Mouse (Mus musculus) lung, postnatal 10 days (tissue): ENCODE measurements around the gene Olfr1440.

Experiments used
- DNase-seq: peaks from one replicate; pipeline ENCODE4 v3.0.0; 2021

Olfr1440 gene

DNA sequence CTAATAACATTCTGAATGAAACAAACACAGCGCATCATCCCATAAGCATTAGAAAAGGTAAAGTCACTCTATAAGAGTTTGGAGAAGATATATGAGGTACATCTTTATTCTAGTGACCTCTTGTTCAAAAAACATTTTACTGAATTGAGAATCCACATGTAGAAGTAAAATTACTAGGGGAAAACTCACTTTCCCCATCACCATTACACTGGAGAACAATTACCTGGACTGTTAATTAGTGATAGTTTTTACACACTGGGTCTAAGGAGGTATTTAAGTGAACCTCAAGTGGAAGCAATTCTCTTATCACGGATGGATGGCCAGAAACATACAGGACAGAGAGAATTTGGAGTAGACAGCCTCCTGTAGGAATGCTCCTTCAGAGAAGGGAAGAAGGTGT is at the start of gene Olfr1440:
Gene Olfr1440 (plus strand): TSS at position 301 of the 400 bp plus-strand sequence.
- DNase-seq: no peak

DNA sequence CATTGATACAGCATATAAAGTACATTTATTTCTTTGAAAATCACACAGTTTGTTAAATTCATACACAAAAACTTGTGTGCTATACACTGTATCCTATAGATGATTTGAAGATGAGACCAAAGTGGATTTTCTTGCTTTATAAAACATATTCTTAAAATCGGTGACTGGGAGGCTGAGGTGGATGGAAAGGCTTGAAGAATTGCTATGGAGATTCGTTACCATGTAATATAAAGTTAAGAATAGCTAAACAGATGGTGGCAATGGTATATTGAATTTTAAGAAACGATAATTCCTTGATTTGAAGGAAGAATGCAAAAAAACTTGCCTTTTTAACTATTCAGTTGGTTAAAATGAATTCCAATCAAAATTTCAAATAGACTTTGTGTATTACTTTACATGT is 14.1 kb upstream of the Olfr1440 start:
- no peak for DNase-seq

DNA sequence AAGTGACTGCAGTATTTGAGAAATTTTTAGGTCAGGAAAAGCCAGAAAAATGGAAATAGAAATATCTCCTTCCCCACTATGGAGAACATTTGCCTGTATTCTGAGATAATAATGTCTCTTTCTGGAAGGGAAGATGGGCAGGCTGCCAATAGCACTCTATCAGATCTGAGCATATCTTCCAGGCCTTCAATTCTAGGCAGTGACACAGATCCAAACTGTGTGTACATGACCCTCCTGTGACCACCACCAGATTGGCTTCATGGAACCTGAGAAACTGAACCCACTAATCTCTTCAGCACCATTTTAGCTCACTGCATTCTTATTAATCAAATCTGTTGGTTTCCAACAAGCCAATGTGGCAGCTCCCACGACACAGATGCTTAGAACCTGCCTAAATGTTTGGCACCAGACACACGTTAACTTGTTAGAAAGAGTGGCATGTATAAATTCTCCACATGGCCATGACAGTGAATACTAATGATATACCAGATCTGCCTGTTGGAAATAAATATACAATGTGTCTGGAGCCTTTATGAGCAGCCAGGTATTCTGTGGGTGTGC is 12.5 kb upstream of the Olfr1440 start:
- no peak for DNase-seq

DNA sequence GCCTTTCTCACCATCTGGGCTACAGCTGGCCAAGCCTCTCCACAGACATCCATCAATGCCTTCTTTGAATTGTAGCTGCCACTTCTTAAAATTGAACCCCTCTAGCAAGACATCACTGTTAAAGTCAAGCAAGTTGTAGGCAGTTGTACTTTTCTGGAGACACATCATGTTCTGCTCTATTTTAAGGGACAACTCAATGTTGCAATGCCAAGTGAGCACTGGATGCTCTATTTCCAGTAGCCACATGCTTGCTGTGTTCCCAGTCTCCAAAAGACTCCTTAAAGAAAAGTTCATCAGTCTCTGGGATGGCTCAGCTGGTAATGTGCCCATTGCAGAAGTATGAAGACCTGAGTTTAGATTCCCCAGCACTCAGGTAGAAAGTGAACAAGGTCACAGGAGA is 26.7 kb downstream of the Olfr1440 start:
- DNase-seq: no peak

DNA sequence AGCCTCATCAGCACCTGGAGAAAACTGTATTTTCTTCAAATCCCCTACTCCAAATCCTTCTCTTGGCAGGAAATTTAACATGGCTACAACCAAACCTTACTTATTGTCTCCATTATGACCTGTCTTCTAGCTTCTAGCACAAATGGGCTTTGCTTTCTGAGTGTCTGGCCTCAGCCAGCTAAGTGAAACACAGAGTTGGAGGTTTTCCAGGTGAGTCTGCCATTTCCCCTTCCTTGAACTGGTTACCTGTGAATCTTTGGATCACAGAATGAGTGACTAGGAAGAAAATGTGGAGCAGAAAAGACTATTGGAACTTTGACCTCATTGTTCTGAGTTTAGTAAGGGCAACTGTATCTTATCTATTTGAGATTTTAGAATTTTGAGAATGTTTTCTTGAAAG is 30.3 kb downstream of the Olfr1440 start, which contains the start of gene Olfr1441:
Gene Olfr1441 (plus strand): TSS at position 73 of the 400 bp plus-strand sequence.
- no peak for DNase-seq

DNA sequence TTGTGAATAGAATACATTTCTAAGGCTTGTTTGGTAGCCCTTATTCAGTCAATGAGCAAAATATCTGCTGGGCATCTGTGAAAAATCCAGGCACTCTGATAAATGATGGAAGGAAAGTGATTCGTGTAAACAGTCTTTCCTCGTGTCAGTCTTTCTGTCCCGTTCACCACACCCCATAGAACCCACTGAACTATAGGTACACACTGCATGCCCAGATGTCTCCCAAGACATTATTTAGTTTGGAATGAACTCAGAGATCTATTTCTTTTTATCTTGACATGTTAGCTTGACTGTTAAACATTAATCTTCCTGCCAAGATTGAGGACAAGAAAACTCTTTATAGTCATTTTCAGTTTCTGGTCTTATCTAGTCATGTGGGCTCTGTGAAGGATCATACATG is 31.2 kb downstream of the Olfr1440 start:
- no peak for DNase-seq

DNA sequence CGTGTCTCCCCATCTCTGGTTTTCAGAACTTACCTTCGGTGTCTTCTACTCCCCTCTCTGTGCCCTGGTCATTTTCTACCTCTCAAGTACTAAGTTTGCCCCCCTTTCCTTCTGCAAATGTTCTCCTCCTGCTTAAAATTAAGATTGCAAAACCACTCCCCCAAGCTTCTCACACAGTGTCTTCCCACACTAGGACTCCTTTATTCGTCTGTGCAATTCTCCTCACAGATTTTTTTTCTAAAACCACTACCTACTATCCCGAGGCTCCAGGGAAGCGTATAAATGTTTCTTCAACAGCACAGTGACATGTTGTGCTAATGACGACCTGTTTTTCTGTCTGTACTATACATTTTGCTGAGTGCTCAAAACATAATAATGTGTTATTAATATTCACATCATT is 33.5 kb downstream of the Olfr1440 start:
- DNase-seq: no peak

DNA sequence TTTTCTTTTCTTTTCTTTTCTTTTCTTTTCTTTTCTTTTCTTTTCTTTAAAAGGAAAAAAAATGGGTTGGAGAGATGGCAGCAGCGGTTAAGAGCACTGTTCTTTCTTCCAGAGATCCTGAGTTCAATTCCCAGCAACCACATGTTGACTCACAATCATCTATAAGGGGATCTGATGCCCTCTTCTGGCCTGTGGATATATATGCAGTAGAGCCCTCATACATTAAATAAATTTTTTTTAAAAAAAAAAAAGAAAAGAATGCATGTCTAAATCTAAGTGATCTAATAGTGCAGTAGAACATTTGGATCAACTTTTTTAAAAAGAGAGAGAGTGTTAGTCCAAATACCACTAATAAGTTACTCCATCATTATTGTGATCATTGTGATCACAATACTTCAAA is 34.6 kb downstream of the Olfr1440 start:
- DNase-seq: no peak

DNA sequence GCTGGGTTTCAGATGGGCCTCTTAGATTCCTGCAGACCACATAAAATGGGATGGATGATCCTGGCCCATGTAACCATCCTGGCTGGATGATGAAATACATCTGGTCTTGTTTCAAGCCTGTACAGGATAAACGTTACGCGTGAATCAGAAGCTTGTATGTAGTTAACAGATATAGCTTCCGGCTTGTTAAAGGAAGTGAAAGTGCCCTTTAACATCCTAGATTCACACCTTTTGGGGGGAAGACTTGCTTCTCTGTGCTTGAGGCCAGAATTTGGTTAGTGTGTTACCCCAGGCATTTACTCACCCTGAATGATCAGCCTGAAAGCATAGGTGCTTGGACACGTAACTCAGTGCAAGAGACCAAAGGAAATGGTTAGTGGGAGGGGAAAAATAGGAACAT is 40.0 kb downstream of the Olfr1440 start:
- no peak for DNase-seq

DNA sequence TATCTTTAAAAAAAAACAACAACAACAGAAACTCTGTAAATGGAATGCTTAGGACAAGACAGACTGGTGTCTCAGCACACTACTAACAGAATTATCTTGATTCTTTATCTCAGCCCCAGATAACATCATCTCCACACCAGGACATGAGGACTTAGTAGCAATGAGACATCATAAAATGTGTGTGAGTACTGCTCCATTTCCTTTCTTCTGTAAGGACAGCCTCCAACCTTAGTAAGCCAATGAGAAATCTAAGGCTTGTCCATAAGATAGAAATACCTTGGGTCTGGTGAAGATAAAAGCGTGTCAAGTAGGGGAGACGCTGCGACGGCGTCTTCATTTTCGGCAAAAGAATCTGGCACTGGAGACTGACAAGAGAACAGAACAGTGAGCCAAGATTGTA is 40.5 kb downstream of the Olfr1440 start, which contains the start of gene Pfpl:
Gene Pfpl (plus strand): TSS at position 301 of the 400 bp plus-strand sequence.
- no peak for DNase-seq

DNA sequence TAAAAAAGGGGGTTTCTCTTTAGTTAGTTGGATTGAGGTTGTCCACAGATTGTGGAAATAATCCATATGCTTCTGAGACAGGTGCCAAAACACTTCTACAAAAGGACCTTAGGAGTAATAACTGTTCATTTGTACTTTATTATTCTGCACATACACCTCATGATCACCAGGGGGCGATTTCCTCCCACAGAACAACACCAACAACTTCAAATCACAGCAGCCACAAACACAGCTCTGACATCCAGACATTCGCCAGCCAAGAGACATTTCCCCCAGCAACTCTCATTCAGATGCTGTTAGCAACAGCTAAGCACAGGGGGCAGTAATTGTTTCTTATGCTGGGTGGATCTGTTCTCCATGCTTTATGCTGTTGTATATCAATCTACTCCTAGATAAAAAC is 46.0 kb downstream of the Olfr1440 start:
- DNase-seq: peak; percentile 74

DNA sequence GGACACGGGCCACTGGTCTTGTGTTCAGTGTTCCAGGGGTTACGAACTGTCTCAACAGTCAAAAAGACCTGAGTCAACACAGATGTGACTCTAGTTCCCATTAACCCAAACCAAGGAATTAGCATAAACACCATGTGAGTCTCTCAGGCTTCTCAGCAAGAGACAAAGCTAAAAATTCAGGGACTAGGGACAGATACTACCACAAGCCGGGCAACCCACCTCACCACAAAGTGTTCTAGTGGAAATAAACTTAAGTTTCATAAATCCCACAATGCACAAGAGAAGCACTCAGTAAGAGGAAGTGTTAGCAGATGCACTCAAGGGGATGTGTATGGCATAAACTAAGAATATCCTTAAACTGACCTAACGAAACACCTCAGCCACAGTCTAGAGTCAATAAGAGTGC is 47.9 kb downstream of the Olfr1440 start:
- DNase-seq: no peak

DNA sequence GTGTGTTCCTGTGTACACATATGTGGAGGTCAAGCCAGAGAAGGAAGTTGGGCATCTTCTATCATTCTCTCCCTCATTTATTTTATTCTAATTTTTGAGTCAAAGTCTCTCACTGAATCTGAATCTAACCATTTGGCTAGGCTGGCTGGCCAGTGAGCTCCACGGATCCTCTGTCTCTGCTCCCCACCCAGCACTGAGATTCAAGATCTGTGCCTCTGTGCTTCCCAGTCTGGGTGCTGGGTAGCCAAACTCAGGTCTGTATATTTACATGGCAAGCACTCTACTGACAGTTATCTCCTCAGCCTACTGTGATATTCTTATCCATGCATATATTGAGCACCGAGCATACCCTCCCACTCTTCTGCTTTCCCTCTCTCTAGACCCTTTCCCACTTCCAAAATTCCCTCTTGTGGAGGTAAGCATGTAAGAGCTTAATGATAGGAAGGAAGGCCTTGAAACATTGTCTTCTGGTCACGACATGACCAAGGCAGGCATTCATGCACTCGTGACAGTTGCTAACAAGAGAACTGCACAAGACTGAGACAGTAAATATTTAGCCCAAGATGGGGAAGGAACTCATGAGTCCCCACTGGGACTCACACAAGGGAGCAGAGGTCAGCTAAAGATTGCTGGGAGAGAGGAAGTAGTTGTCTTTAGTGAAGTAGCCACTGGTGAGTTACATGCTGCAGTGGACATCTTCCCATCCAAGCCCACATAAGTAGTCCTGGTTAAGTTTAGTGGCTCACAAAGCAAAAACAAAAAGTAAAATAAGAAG is 48.9 kb downstream of the Olfr1440 start:
- DNase-seq: no peak

DNA sequence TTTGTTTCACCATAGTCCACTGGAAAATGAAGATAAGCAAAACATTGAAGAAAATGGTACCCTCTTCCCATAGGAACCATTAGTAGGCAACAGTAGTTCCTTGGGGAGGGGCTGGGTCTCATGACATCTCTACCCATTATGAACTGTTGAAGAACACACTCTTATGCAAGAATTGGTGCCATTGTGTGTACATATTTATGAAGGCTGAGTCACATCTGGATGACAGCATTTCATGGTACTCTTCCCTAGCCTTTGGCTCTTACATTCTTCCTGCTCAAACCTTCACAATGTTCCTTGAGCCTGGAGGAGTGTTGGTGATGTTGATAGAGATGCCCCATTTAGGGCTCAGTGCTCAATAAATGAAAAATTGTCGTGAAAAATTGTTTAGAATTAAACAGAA is 52.5 kb downstream of the Olfr1440 start:
- no peak for DNase-seq

DNA sequence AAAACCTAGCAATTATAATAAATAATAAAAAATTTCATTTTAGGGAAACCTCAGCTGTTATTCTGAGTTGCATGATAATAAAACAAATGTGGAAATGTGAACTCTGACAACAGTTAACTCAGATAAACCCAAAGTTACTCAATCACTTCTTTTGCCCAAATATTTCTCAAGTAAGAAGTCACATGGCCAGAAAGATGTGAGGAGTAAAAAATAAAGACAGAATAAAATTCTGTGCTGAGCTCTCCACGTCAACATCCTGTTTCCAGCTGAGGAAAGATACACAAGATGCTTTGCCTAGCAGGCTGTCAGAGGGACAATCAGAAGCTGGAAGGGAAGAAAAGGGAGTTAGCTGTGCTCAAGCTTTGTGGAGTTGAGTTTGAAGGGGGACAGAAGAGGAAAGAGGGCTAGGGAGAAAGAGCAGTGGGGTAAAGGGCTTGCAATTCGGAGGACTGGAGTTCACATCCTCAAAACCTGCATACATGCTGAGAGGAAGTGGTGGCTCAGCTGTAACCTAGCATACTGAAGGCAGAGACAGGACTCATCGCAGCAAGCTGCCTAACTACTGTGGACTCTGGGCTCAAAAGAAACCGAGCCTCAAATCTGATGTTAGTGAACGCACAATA is 53.1 kb downstream of the Olfr1440 start:
- peak; percentile 4 for DNase-seq

DNA sequence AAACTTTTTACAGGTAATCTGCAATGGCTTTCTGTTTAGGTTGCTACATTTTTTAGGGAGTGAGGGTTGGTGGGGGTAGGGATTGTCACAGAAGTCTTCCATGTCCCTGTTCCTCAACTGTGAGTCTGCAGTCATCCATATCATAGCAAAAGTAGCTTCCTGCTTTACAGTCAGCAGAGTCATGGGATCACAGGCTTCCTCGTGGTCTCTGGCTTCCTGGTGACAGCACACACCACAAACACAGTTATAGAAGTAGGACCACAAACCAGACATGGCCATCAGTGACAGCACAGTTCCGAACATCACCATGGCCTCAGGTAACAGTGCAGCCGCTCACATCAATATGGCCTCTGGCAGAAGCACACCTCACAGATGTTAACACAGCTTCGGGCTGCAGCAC is 55.5 kb downstream of the Olfr1440 start:
- DNase-seq: no peak

DNA sequence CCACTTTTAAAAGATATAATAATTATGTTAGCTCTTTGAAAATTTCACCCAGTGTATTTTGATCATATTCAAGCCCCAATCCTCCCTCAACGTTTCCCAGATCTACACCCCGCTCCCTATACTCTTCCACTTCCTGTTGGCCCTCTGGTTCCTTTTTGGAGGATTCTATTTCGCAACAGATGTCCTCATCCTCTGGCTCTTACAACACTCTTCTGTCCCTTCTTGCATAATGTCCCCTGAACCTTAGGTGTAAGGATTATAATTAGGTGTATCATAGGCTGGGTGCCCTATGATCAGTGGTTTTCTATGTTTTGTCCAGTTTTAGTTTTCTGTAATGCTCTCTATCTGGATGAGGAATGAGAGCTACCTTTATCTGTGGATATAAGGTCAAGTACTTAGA is 57.9 kb downstream of the Olfr1440 start:
- no peak for DNase-seq
